Mouse (Mus musculus) brain, embryonic 14.5 days (tissue): Measurements from ENCODE around the gene Cdhr2.

Experiments
- CTCF ChIP-seq: fragments of 200-500 bp; IDR thresholded peaks from 2 replicates; pipeline ENCODE4 v1.5.1; 2012; ENCODE audit warnings: inconsistent platforms, mild to moderate bottlenecking, moderate library complexity, borderline replicate concordance; ENCODE audit not compliant: insufficient read depth, insufficient read length; ENCODE audit errors: extremely low read depth
- POLR2A ChIP-seq: fragments of 200-500 bp; IDR thresholded peaks from 2 replicates; pipeline ENCODE4 v1.6.1; 2012; ENCODE audit warnings: mild to moderate bottlenecking, inconsistent platforms, borderline replicate concordance; ENCODE audit not compliant: poor library complexity, insufficient read depth, insufficient read length, severe bottlenecking; ENCODE audit errors: extremely low read depth

DNA sequence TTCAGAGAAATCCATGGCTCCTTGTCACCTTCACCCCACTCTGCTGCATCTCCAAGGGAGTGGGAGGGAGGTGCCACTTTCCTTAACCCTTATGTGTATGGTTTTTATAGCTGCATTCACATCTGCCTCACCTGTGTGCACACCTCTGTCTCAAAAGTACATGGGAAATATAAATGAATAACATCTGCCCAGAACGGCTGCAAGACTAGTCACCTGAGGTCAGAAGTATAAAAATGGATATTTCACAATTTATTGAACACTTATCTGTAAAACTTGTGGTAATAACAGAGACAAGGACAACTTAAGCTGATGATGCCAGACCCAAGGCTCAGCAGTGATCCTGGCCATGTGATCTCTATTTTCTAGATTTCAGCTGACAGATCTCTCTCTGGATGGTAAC is 36.8 kb upstream of the Cdhr2 start:
- TF ChIP-seq CTCF (no peak), POLR2A (no peak)
